In the genomic region with DNA sequence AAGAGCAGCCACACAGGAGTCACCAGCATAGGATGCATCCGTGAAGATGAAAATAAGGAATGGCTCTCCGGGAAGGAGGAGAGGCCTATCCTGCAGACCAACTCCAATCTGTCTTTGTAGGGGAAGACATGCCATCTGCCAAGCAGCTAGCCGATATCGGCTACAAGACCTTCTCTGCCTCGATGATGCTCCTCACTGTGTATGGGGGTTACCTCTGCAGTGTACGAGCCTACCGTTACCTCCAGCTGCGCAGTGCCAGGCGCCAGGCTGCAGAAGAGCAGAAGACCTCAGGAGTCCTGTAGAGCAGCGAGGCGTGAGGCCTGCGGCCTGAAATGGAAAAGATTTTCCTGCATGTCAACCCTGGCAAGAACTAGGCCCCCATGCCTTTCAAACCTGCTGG, we compare ENCODE assay signal across 31 mouse cellular contexts. TPM values are rescaled to one million over a fixed set of nuclear protein-coding genes. Genes with fewer than 3 reads are reported as not detected.
"Had no signal": no experiment of that assay in that cellular context is flagged by ENCODE, and none has a peak within 500 bp of the region (broad histone marks: within the 10 kb centered on the region; RNA-seq: fewer than 3 reads in every experiment).

No protein-coding gene starts in this region.

- ATAC-seq: hindbrain, embryonic 16.5 days; inflammation-experienced regulatory T-cells, adult 6 months; intestine, embryonic 15.5 days; intestine, postnatal 0 days had no signal

- H3K9ac ChIP-seq: heart, embryonic 13.5 days; heart, embryonic 15.5 days; hindbrain, embryonic 12.5 days; hindbrain, embryonic 14.5 days; intestine, embryonic 15.5 days; limb, embryonic 12.5 days; liver, embryonic 13.5 days; liver, embryonic 15.5 days had no signal

- DNase-seq: gastrocnemius, postnatal 14 days; gastrocnemius, postnatal 36 days; heart, adult 18-20 months; heart, postnatal 4 days; kidney, adult 18-20 months; kidney, adult 8-10 months; kidney, postnatal 10 days; kidney, postnatal 25 days; kidney, postnatal 4 days; liver; liver, embryonic 13.5 days had no signal

- H3K9me3 ChIP-seq: intestine, embryonic 15.5 days; limb, embryonic 10.5 days had no signal

- H3K27ac ChIP-seq: heart, embryonic 13.5 days; heart, embryonic 15.5 days; hindbrain, embryonic 10.5 days; hindbrain, embryonic 12.5 days; hindbrain, embryonic 14.5 days; intestine, embryonic 15.5 days; layer of hippocampus, adult 2 months; left cerebral cortex, adult 2 months; limb, embryonic 10.5 days; limb, embryonic 12.5 days; liver, embryonic 13.5 days; liver, embryonic 15.5 days had no signal

- H3K4me2 ChIP-seq: heart, embryonic 11.5 days; hindbrain, embryonic 12.5 days; hindbrain, embryonic 14.5 days; intestine, embryonic 15.5 days had no signal

- H3K4me3 ChIP-seq: heart, embryonic 13.5 days; heart, embryonic 15.5 days; hindbrain, embryonic 10.5 days; hindbrain, embryonic 12.5 days; intestine, embryonic 15.5 days; layer of hippocampus, adult 2 months; left cerebral cortex, adult 2 months; limb, embryonic 10.5 days; limb, embryonic 12.5 days; liver, embryonic 15.5 days had no signal

- H3K27me3 ChIP-seq: heart, embryonic 13.5 days; heart, embryonic 15.5 days; hindbrain, embryonic 12.5 days; intestine, embryonic 15.5 days; limb, embryonic 12.5 days; liver, embryonic 13.5 days; liver, embryonic 15.5 days had no signal

RNA-seq across cellular contexts. Expression of a gene that starts 22.2 kb away (rescaled TPM):
- total RNA-seq: granulocyte monocyte progenitor cell, adult 5-6 weeks had no signal
- polyA plus RNA-seq: heart, embryonic 11.5 days; heart, embryonic 13.5 days; heart, embryonic 15.5 days; heart, postnatal 0 days; hindbrain, embryonic 10.5 days; hindbrain, embryonic 12.5 days; hindbrain, embryonic 14.5 days; hindbrain, embryonic 16.5 days; inflammation-experienced regulatory T-cells, adult 6 months; intestine, embryonic 15.5 days; kidney, embryonic 14.5 days; kidney, embryonic 16.5 days; limb, embryonic 10.5 days; limb, embryonic 12.5 days; liver, embryonic 11.5 days; liver, embryonic 13.5 days; liver, embryonic 15.5 days had no signal
